In genomic region chr5:129787818-129788593, GRCm38 (mm10) we compare ENCODE assay signal across 8 mouse cellular contexts. TPM values are rescaled to one million over a fixed set of nuclear protein-coding genes. Genes with fewer than 3 reads are reported as not detected.
DNase-seq lines count a peak whose midpoint lies in the region; ATAC-seq and TF ChIP-seq lines count a peak whose summit lies in the region.

No protein-coding gene starts in this region.

- H3K4me2 ChIP-seq in embryonic facial prominence, embryonic 15.5 days (replicated peaks): peak overlapping the region; percentile 66
- H3K4me2 ChIP-seq in intestine, postnatal 0 days (replicated peaks; ENCODE audit: low read depth): peak overlapping the region; percentile 69
- peak overlapping the region; percentile 77 for H3K4me2 ChIP-seq in neural tube, embryonic 14.5 days (ENCODE audit: low read depth, low read length)

- TF ChIP-seq POLR2A in lung, adult 2 months (IDR thresholded peaks at IDR 0.05; ENCODE audit: borderline replicate concordance, extremely low read depth, low read depth, low read length): no peak

- H3K27me3 ChIP-seq in embryonic facial prominence, embryonic 15.5 days: no peaks in the 10 kb centered on the region
- no peaks in the 10 kb centered on the region for H3K27me3 ChIP-seq in intestine, postnatal 0 days (replicated peaks; ENCODE audit: control insufficient read depth, insufficient read depth, low read length)
- H3K27me3 ChIP-seq in neural tube, embryonic 14.5 days (ENCODE audit: control insufficient read depth, insufficient read depth, low read length): no peaks in the 10 kb centered on the region

- no peak for ATAC-seq in embryonic facial prominence, embryonic 15.5 days (ENCODE audit: insufficient number of reproducible peaks, low FRiP score, low TSS enrichment, low read depth)
- ATAC-seq in intestine, postnatal 0 days: no peak
- ATAC-seq in neural tube, embryonic 14.5 days (ENCODE audit: low read depth): no peak

- H3K27ac ChIP-seq in embryonic facial prominence, embryonic 15.5 days (replicated peaks): peak overlapping the region; percentile 100; the same call in 1 of the 2 replicates
- peak overlapping the region; percentile 94 for H3K27ac ChIP-seq in intestine, postnatal 0 days (ENCODE audit: low read depth, low read length)
- peak overlapping the region; percentile 99; the same call in 1 of the 2 replicates for H3K27ac ChIP-seq in neural tube, embryonic 14.5 days (ENCODE audit: low read depth, low read length)

- H3K9ac ChIP-seq in embryonic facial prominence, embryonic 15.5 days: peak overlapping the region; percentile 86
- H3K9ac ChIP-seq in intestine, postnatal 0 days (ENCODE audit: low read depth, low read length): peak overlapping the region; percentile 85
- peak overlapping the region; percentile 80 for H3K9ac ChIP-seq in neural tube, embryonic 14.5 days (replicated peaks; ENCODE audit: low read depth, low read length)

- H3K4me3 ChIP-seq in lung, adult 2 months (replicated peaks; ENCODE audit: extremely low read depth, low read depth, low read length): peak overlapping the region; percentile 77
- peak overlapping the region; percentile 97 for H3K4me3 ChIP-seq in embryonic facial prominence, embryonic 15.5 days (replicated peaks)
- H3K4me3 ChIP-seq in intestine, postnatal 0 days (ENCODE audit: low read depth, low read length): peak overlapping the region; percentile 97
- H3K4me3 ChIP-seq in neural tube, embryonic 14.5 days (ENCODE audit: low read depth, low read length): peak overlapping the region; percentile 82

- H3K9me3 ChIP-seq in embryonic facial prominence, embryonic 15.5 days (replicated peaks): no peaks in the 10 kb centered on the region
- no peaks in the 10 kb centered on the region for H3K9me3 ChIP-seq in intestine, postnatal 0 days (ENCODE audit: control insufficient read depth)
- H3K9me3 ChIP-seq in neural tube, embryonic 14.5 days (ENCODE audit: control insufficient read depth, low read length): no peaks in the 10 kb centered on the region

- peaks cover 41% of the 10 kb centered on the region for H3K36me3 ChIP-seq in embryonic facial prominence, embryonic 15.5 days
- peaks cover 38% of the 10 kb centered on the region for H3K36me3 ChIP-seq in intestine, postnatal 0 days (ENCODE audit: control insufficient read depth, insufficient read depth)
- peaks cover 45% of the 10 kb centered on the region for H3K36me3 ChIP-seq in neural tube, embryonic 14.5 days (ENCODE audit: control insufficient read depth, insufficient read depth, low read length)

- 8% methylated on average over 11 of the region's 11 CpGs for WGBS in lung, adult 2 months
- WGBS in embryonic facial prominence, embryonic 15.5 days: 11% methylated on average over 11 of the region's 11 CpGs
- WGBS in intestine, postnatal 0 days: 8% methylated on average over 11 of the region's 11 CpGs
- WGBS in neural tube, embryonic 14.5 days: 13% methylated on average over 11 of the region's 11 CpGs

- DNase-seq in lung, adult 2 months: no peak
- DNase-seq in lung, postnatal 10 days: no peak
- DNase-seq in gastrocnemius, adult 18-20 months (ENCODE audit: low spot score): no peak
- no peak for DNase-seq in ovary, adult 18-20 months (ENCODE audit: low spot score)
- DNase-seq in embryo, embryonic 10.5 days (ENCODE audit: low spot score): no peak

- peaks cover 2% of the 10 kb centered on the region; the same call in 1 of the 2 replicates for H3K4me1 ChIP-seq in lung, adult 2 months (ENCODE audit: control insufficient read depth, insufficient read depth, low read length)
- H3K4me1 ChIP-seq in embryonic facial prominence, embryonic 15.5 days: peaks cover 18% of the 10 kb centered on the region
- peaks cover 8% of the 10 kb centered on the region for H3K4me1 ChIP-seq in intestine, postnatal 0 days (replicated peaks; ENCODE audit: control insufficient read depth, insufficient read depth, low read length)
- H3K4me1 ChIP-seq in neural tube, embryonic 14.5 days (ENCODE audit: control insufficient read depth, insufficient read depth, low read length): peaks cover 18% of the 10 kb centered on the region; the same call in 1 of the 2 replicates

- TF ChIP-seq CTCF in lung, adult 2 months (IDR thresholded peaks at IDR 0.05; ENCODE audit: insufficient read depth, low read length): no peak
- TF ChIP-seq CTCF in intestine, postnatal 0 days (IDR thresholded peaks at IDR 0.05; ENCODE audit: low read depth): no peak

RNA-seq across cellular contexts. Expression of gene Psph, which starts 0.8 kb away (rescaled TPM):
- polyA plus RNA-seq in lung, adult 2 months (2012; rRNA removed): 12.9 and 13.5 TPM in 2 replicates
- polyA plus RNA-seq in embryonic facial prominence, embryonic 15.5 days (2015; fragmentation: Nextera tagmentation; extraction: Ambion mirVana): 30.7 and 35.3 TPM in 2 replicates
- polyA plus RNA-seq in intestine, postnatal 0 days (2015; fragmentation: Nextera tagmentation; extraction: Ambion mirVana): 22.2 and 23.6 TPM in 2 replicates
- polyA plus RNA-seq in neural tube, embryonic 14.5 days (2014; fragmentation: Nextera tagmentation; extraction: Ambion mirVana): 33.6 and 35.6 TPM in 2 replicates
- 10 to 100 TPM; 13.2 to 14.4 TPM for total RNA-seq in gastrocnemius, adult 18-20 months (2021)

RNA-seq across cellular contexts. Expression of gene Sumf2, which starts 58.8 kb away (rescaled TPM):
- 14.3 and 17.3 TPM in 2 replicates for polyA plus RNA-seq in lung, adult 2 months (2012; rRNA removed)
- polyA plus RNA-seq in embryonic facial prominence, embryonic 15.5 days (2015; fragmentation: Nextera tagmentation; extraction: Ambion mirVana): 58.5 and 63.3 TPM in 2 replicates
- polyA plus RNA-seq in intestine, postnatal 0 days (2015; fragmentation: Nextera tagmentation; extraction: Ambion mirVana): 14.6 and 15.1 TPM in 2 replicates
- polyA plus RNA-seq in neural tube, embryonic 14.5 days (2014; fragmentation: Nextera tagmentation; extraction: Ambion mirVana): 21.0 and 33.6 TPM in 2 replicates
- 10 to 100 TPM in 1 of 2 experiments, 1 to 10 TPM in 1; 5.8 to 10.1 TPM for total RNA-seq in gastrocnemius, adult 18-20 months (2021)
